Mouse (Mus musculus): ENCODE data around the gene Unc13a. TPM values are rescaled to one million over a fixed set of nuclear protein-coding genes. Genes with fewer than 3 reads are reported as not detected.

Gene Unc13a
- polyA plus RNA-seq, 1 experiment from 2014 or later, result 0.87 TPM

DNA sequence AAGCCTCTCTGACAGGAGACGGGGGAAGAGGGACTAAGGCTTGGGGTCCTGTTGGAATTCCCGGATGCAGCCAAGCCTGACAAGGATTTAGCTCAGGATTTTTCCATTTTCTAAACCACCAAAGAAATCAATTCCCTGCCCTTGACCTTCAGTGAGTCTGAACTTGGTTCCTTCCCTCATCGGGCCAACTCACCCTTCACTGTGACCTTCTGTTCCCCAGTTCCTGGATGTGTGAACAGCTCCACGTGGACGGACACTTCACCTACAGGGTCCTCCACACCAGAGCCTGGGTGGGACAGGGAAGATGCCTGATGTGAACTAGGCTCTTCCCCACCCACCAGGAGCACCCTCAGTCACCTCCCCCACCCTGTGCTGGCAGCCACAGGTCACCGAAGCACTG is 40.8 kb downstream of the Unc13a start:
- no peak overlapping the region for H3K27ac ChIP-seq
- ATAC-seq (ENCODE audit: insufficient number of reproducible peaks, insufficient read depth, low FRiP score, low TSS enrichment, low read depth), result no peak
- H3K27me3 ChIP-seq, result peaks cover 34% of the 10 kb centered on the region
- H3K9me3 ChIP-seq, result peaks cover 8% of the 10 kb centered on the region; the same call in 1 of the 2 replicates
- WGBS, result 84% methylated on average over 6 of the region's 6 CpGs
- H3K36me3 ChIP-seq, result peaks cover 10% of the 10 kb centered on the region
- no peak overlapping the region for H3K9ac ChIP-seq
- no peak overlapping the region for H3K4me3 ChIP-seq
- H3K4me2 ChIP-seq, result no peak overlapping the region
- peaks cover 36% of the 10 kb centered on the region for H3K4me1 ChIP-seq

- H3K27ac ChIP-seq, result peak overlapping the region; percentile 86
- peaks cover 20% of the 10 kb centered on the region for H3K36me3 ChIP-seq
- ATAC-seq (ENCODE audit: insufficient number of reproducible peaks, insufficient read depth, low FRiP score, low TSS enrichment, low read depth), result peak; percentile 32
- WGBS, result 4% methylated on average over 25 of the region's 25 CpGs
- peaks cover 36% of the 10 kb centered on the region for H3K4me1 ChIP-seq
- peak overlapping the region; percentile 57 for H3K4me3 ChIP-seq
- peaks cover 25% of the 10 kb centered on the region for H3K27me3 ChIP-seq
- peak overlapping the region; percentile 97 for H3K4me2 ChIP-seq
- peaks cover 8% of the 10 kb centered on the region; the same call in 1 of the 2 replicates for H3K9me3 ChIP-seq
- peak overlapping the region; percentile 82 for H3K9ac ChIP-seq
Observed at GRCm38 (mm10) chr8:71629781-71630212, 41.8 kb downstream of the Unc13a start.

- peaks cover 19% of the 10 kb centered on the region for H3K27me3 ChIP-seq
- H3K4me2 ChIP-seq, result peak overlapping the region; percentile 97
- H3K36me3 ChIP-seq, result peaks cover 26% of the 10 kb centered on the region
- peak overlapping the region; percentile 86 for H3K27ac ChIP-seq
- ATAC-seq (ENCODE audit: insufficient number of reproducible peaks, insufficient read depth, low FRiP score, low TSS enrichment, low read depth), result peak; percentile 82
- peak overlapping the region; percentile 82 for H3K9ac ChIP-seq
- H3K4me1 ChIP-seq, result peaks cover 30% of the 10 kb centered on the region
- H3K4me3 ChIP-seq, result peak overlapping the region; percentile 57
- H3K9me3 ChIP-seq, result peaks cover 8% of the 10 kb centered on the region; the same call in 1 of the 2 replicates
- under 1% methylated on average over 55 of the region's 55 CpGs for WGBS
Observed at GRCm38 (mm10) chr8:71629096-71629697, 42.4 kb downstream of the Unc13a start.

- ATAC-seq (ENCODE audit: insufficient number of reproducible peaks, insufficient read depth, low FRiP score, low TSS enrichment, low read depth), result 0 out of 2 replicates have a peak, but pooled peaks have one; percentile 7
- H3K4me1 ChIP-seq, result peaks cover 29% of the 10 kb centered on the region
- peaks cover 12% of the 10 kb centered on the region for H3K27me3 ChIP-seq
- H3K4me2 ChIP-seq, result peak overlapping the region; percentile 97
- H3K27ac ChIP-seq, result peak overlapping the region; percentile 86
- H3K9ac ChIP-seq, result peak overlapping the region; percentile 82
- H3K9me3 ChIP-seq, result peaks cover 8% of the 10 kb centered on the region; the same call in 1 of the 2 replicates
- 6% methylated on average over 16 of the region's 16 CpGs for WGBS
- peaks cover 32% of the 10 kb centered on the region for H3K36me3 ChIP-seq
- peak overlapping the region; percentile 57 for H3K4me3 ChIP-seq
Observed at GRCm38 (mm10) chr8:71628396-71629095, 43.0 kb downstream of the Unc13a start.

DNA sequence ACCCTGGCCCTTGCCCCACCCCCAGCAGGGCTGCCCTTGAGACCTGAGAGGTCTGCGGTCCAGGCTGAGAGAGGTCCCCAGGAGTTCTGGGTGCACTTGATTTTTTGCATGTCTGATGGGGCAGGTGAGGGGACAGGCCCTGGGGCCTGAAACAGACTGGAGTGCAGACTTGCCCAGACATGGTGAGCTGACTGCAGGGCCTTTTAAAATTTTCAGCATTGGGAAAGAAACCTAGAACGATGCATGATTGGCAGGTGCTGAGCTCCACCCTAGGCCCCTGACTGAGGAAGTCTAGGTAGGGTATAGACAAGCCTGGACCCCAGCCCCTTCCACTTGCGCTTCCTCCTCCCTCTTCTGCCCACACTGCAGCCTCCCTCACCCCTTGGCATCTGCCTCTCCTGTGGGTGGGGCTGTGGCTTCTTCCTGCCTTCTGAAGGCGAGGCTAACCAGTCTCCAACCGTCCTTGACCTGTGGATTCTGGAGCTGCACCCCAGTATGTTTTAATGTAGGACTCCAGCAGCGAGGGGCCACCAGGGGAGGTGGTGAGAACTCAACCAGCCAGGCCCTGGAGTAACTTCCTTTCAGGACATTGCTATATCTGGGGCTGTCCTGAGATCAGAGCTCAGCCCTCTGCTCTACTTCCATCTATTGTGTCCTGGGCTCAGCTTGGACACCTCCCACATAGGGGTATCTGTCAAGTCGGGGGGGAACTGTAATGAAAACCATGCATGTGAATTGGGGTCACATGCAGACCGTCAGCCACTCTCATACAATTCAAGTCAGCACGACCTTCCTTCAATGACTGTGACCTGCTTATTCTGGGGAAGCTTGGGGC is 44.1 kb downstream of the Unc13a start:
- Histone ChIP-seq H3K4me1 (peaks cover 29% of the 10 kb centered on the region), H3K27ac (peak overlapping the region; percentile 86), H3K9me3 (peaks cover 10% of the 10 kb centered on the region), H3K4me3 (no peak overlapping the region), H3K9ac (no peak overlapping the region), H3K27me3 (peaks cover 12% of the 10 kb centered on the region), H3K4me2 (0 out of 2 replicates have a peak overlapping the region, but pooled peaks have one; percentile 1), H3K36me3 (peaks cover 41% of the 10 kb centered on the region)
- ATAC-seq (ENCODE audit: insufficient number of reproducible peaks, insufficient read depth, low FRiP score, low TSS enrichment, low read depth), result no peak
- WGBS, result 41% methylated on average over 9 of the region's 9 CpGs

GRCm38 (mm10) chr8:71626753-71627152 is 44.8 kb downstream of the Unc13a start:
- H3K4me2 ChIP-seq, result no peak overlapping the region
- no peak for ATAC-seq (ENCODE audit: insufficient number of reproducible peaks, insufficient read depth, low FRiP score, low TSS enrichment, low read depth)
- H3K4me3 ChIP-seq, result no peak overlapping the region
- H3K9ac ChIP-seq, result no peak overlapping the region
- peak overlapping the region; percentile 86; the same call in 1 of the 2 replicates for H3K27ac ChIP-seq
- peaks cover 29% of the 10 kb centered on the region for H3K4me1 ChIP-seq
- peaks cover 12% of the 10 kb centered on the region for H3K27me3 ChIP-seq
- 79% methylated on average over 9 of the region's 9 CpGs for WGBS
- peaks cover 12% of the 10 kb centered on the region for H3K9me3 ChIP-seq
- peaks cover 47% of the 10 kb centered on the region for H3K36me3 ChIP-seq

DNA sequence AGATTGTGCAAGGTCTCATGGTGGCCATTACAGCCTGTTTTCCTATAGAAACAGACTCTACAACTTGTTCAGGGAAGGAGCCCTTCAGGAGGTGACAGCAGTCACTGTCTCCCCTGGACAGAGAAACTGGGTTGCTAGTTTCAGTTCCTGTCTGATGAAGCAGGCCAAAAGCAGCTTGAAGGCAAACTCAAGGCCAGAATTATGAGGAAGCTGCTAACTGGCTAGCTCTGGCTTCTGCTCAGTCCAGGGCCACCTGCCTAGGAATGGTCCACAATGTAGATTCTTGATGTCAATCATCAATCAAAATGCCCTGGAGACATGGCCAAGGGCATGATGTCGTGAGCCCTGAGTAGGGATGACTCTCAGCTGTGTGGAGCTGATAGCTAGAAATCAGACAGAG is 46.5 kb downstream of the Unc13a start:
- Histone ChIP-seq H3K4me2 (no peak overlapping the region), H3K9me3 (peaks cover 12% of the 10 kb centered on the region), H3K27me3 (peaks cover 2% of the 10 kb centered on the region), H3K4me3 (no peak overlapping the region), H3K27ac (no peak overlapping the region), H3K36me3 (peaks cover 64% of the 10 kb centered on the region), H3K4me1 (peaks cover 27% of the 10 kb centered on the region), H3K9ac (no peak overlapping the region)
- 76% methylated on average over 1 of the region's 1 CpGs for WGBS
- no peak for ATAC-seq (ENCODE audit: insufficient number of reproducible peaks, insufficient read depth, low FRiP score, low TSS enrichment, low read depth)

- Histone ChIP-seq H3K27me3 (no peaks in the 10 kb centered on the region), H3K4me1 (no peaks in the 10 kb centered on the region), H3K36me3 (peaks cover 97% of the 10 kb centered on the region), H3K27ac (no peak overlapping the region), H3K9me3 (peaks cover 12% of the 10 kb centered on the region), H3K9ac (no peak overlapping the region), H3K4me3 (no peak overlapping the region), H3K4me2 (no peak overlapping the region)
- WGBS, result 91% methylated on average over 2 of the region's 2 CpGs
- no peak for ATAC-seq (ENCODE audit: insufficient number of reproducible peaks, insufficient read depth, low FRiP score, low TSS enrichment, low read depth)
Observed at GRCm38 (mm10) chr8:71619786-71620185, 51.8 kb downstream of the Unc13a start.

- no peak for ATAC-seq (ENCODE audit: insufficient number of reproducible peaks, insufficient read depth, low FRiP score, low TSS enrichment, low read depth)
- H3K27ac ChIP-seq, result no peak overlapping the region
- H3K9me3 ChIP-seq, result no peaks in the 10 kb centered on the region
- H3K36me3 ChIP-seq, result peaks cover 57% of the 10 kb centered on the region
- H3K4me3 ChIP-seq, result no peak overlapping the region
- 44% methylated on average over 4 of the region's 4 CpGs for WGBS
- H3K4me1 ChIP-seq, result peaks cover 19% of the 10 kb centered on the region
- H3K4me2 ChIP-seq, result no peak overlapping the region
- no peaks in the 10 kb centered on the region for H3K27me3 ChIP-seq
- no peak overlapping the region for H3K9ac ChIP-seq
Observed at GRCm38 (mm10) chr8:71613418-71613817, 58.1 kb downstream of the Unc13a start.

DNA sequence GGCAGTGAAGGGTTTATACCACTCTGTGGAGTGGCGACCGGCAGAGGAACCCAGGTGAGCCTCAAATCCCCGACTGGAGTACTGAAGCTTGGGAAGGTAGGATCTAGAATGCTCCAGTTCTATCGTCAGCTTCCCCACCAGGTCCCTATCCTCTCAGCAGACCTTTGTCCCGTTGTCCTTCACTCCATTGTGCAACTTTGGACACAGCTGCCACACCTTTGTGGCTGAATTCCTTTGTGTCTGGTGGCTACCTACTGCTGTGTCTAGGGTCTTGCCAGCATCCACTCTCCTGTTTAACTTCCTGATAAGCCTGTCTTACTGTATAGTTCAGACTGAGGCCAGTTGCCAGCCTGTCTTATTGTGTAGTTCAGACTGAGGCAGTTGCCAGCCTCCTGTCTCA is 59.4 kb downstream of the Unc13a start:
- H3K9ac ChIP-seq, result peak overlapping the region; percentile 90
- peak overlapping the region; percentile 66 for H3K4me2 ChIP-seq
- 47% methylated on average over 5 of the region's 5 CpGs for WGBS
- H3K27me3 ChIP-seq, result no peaks in the 10 kb centered on the region
- peaks cover 19% of the 10 kb centered on the region for H3K4me1 ChIP-seq
- H3K4me3 ChIP-seq, result peak overlapping the region; percentile 94
- no peak for ATAC-seq (ENCODE audit: insufficient number of reproducible peaks, insufficient read depth, low FRiP score, low TSS enrichment, low read depth)
- peaks cover 44% of the 10 kb centered on the region for H3K36me3 ChIP-seq
- no peak overlapping the region for H3K27ac ChIP-seq
- H3K9me3 ChIP-seq, result no peaks in the 10 kb centered on the region
